Mouse (Mus musculus): ENCODE results near the gene Ctu2.

- TF ChIP-seq ZKSCAN1 (IDR thresholded peaks at IDR 0.05; ENCODE audit: borderline replicate concordance, low read depth, low read length) (no peak), RAD21 (IDR thresholded peaks at IDR 0.05; ENCODE audit: low read depth, low read length) (no peak), POLR2A (IDR thresholded peaks at IDR 0.05; ENCODE audit: low read depth, low read length) (no peak), CTCF (conservative IDR thresholded peaks at IDR 0.05 in 1 of 2, IDR thresholded peaks at IDR 0.05 in 1 of 2; ENCODE audit: low read depth in 2 of 2, low read length in 2 of 2) (no peak)
Observed at GRCm38 (mm10) chr8:122439336-122439735, 36.6 kb upstream of the Ctu2 start.

Data from CH12.LX (cell line).